Mouse (Mus musculus) heart, postnatal 10 days (tissue): ENCODE measurements at regions not wholly inside any gene's neighbourhood (a gene's known extent, or its start where the extent isn't known, plus 50 kb on each side); places are given as distances from the start of the nearest gene placed in this dataset.

Source experiments
- DNase-seq, 2 experiments: peaks; one replicate each; pipeline ENCODE4 v3.0.0; 2021
- intact Hi-C: fragments of 180-260 bp; cut with DNase I; formaldehyde crosslinking; loops from one replicate; pipeline ENCODE4 v1.15.1; 2025

GRCm38 (mm10) chr13:26594313-26594712 is 175.7 kb downstream of the Hdgfl1 start:
- no peak for DNase-seq
- intact Hi-C loops = no loop called here

DNA sequence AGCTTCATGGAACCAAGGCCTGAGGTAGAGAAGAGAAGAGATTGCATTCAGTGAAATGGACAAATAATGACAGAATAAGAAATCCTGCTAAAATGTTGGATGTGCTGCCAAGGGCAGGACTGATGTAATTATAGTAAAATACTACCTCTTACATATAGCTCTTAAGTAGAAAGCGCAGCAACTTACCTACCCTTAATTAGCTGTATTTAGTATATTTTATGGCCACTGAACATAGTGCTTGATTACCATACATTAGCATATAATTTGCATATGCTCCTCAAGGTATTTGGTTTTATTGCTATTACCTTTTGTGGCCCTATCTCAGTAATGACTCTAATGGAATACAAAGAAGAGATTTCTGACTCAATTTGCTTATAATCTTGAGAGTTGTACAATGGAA is 176.2 kb downstream of the Hdgfl1 start:
- intact Hi-C loops = no loop called here
- DNase-seq = no peak

GRCm38 (mm10) chr13:26575890-26576543 is 193.9 kb downstream of the Hdgfl1 start:
- intact Hi-C loops = no loop called here

GRCm38 (mm10) chr13:26569422-26569821 is 200.5 kb downstream of the Hdgfl1 start:
- intact Hi-C loops = no loop called here
- DNase-seq = no peak

More at GRCm38 (mm10) chr13:26575890-26576543, 193.9 kb downstream of the Hdgfl1 start:
- DNase-seq = no peak

DNA sequence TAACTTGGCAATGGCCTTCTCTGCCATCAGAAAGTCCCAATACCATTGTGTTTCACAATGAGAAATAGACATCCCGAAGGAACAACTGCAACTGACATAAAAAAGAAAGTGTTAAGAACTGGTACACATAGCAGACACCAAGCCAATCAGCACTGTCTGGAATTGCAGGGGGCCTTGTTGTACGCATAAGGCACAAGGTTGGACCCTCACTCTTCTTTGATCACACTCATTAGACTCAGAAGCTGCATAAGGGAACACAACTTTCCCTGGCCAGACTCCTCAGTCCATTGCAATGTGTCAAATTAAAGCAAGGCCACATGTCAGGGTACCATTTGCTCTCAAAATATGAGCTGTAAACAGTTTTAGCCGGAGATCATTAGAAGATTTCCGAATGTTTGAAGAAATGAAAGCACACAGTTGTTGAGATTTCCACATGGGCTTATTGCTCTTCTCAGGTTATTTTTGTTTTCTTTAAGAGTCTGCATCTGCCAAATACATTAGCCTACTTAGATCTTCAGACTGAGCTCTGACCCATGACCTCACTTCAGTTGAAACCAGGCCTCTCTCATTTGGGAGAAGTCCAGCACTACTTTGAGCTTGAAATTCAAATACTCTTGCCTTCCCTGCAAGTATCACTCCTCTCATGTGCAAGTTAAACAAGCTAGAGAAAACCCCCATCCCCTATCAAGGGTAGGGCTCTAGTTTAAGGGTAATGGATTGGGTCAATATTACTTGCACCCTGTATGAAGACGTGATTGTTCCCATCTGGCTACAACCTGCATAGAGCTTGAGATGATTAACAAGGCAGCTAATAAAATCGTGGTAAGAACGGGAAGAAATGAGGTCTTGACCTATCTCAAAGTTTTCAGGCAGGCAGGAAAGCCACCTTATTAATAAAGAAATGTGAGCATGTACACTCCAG is 204.8 kb downstream of the Hdgfl1 start:
- intact Hi-C loops = no loop called here
- DNase-seq = peak in 1 of 2 experiments; percentile 7

DNA sequence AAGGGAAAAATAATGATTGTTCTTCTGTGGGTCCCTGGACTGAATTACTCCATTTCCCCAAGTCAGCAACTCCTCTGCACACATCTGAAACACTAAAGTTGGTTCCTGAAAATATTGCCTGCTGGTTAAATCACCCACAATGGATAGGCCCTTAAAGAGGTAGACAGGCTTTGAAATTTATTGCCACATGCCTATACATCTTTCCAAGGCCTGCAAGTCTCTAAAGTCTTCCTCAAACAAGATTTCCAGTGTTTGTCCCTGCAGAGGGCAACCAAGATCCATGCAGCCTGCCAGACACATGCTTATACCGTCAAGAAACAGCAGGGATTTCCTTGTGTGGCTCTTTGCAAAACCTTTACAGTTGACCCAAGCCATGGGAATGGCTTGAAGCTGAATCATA is 211.6 kb downstream of the Hdgfl1 start:
- DNase-seq = peak in 1 of 2 experiments; percentile 9
- intact Hi-C loops = no loop called here

DNA sequence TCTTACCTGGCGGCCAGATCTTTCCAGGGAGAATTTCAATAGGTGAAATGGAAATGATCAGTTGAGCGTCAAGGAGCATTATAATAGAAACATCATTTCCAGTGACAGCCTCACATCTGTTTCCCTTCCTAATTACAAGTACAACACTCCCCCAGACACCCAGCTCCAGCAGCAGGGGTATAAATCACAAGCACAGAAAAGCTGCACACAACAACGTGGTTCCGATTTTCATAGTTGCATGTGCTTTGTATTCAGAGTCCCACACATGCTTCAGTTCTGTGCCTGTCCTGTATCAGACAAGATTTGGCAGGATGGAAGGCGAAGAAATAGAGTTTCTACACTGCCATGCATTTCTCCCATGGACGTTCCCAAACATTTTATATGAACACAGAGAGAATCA is 215.7 kb downstream of the Hdgfl1 start:
- intact Hi-C loops = no loop called here
- no peak for DNase-seq

DNA sequence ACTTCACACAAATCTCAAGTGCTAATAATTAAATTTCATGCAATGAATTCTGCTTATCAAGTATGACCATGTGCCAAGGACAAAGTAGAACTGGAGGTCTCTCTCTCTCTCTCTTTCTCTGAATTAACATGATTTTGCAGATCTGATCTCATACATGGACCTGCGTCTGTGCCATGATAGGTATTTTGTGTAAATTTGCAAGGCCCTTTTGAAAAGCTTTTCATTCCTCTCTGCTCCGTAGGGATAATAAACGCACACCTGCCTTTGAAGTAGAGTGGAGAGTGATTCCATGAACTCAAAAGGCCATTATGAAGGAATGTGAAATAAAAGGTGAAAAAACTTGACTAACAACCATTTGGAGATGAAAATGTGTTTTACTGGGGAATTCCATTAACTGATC is 217.8 kb downstream of the Hdgfl1 start:
- intact Hi-C loops = no loop called here
- DNase-seq = no peak

DNA sequence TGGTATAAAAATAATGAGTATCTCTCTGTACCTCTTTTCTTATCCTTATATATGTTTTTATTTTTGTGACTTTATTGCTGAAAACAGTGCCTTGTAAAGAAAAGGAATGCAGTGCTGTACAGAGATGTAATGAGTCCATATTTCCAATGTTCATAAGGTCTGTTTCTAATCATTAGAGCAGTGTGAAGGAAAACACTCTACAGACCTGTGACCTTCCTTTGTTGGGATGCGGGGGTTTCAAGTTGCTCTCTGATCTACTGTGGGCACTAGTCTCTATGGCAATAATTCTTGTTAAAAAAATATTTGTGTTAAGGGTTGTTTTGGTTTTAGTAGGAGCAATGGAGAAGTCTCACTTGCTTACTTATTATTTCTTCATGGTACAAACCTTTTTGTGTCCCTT is 231.0 kb downstream of the Hdgfl1 start:
- DNase-seq = no peak
- intact Hi-C loops = no loop called here

DNA sequence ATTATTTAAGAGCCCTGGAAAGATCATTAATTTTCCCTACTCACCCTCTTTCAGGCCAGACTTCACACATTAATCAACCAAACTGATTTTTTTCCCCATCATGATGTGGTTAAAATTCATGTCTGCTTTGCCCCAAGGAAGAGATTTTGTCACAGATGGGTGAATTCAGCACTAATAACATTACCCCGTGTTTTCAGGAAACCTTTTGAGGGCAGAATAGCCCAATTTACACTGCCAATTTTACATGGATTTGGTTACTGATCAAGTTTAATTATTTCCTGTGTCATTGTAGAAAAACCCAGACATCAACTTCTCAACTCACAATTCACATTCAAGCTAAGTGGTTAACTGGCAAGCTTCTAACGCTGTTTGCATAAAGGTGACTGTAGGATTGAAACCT is 233.4 kb downstream of the Hdgfl1 start:
- no peak for DNase-seq
- intact Hi-C loops = no loop called here

DNA sequence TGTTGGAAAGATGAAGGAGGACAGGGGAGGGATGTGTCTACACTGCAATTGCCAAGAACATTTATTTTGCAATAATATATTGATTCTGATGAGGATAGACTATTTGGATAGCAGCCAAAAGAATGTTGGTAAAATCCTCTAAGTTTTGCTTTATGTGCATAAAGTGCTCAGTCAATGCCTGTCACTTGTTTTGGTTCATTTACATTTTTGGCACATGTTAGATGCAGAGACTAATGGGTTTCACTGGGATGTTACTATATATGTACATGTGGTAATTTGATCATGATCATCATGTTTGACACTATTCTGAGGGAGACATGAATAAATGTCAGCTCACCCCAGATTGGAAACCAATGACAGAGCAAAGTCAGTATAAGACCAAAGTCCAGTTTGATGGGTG is 237.2 kb downstream of the Hdgfl1 start:
- intact Hi-C loops = no loop called here
- DNase-seq = no peak

DNA sequence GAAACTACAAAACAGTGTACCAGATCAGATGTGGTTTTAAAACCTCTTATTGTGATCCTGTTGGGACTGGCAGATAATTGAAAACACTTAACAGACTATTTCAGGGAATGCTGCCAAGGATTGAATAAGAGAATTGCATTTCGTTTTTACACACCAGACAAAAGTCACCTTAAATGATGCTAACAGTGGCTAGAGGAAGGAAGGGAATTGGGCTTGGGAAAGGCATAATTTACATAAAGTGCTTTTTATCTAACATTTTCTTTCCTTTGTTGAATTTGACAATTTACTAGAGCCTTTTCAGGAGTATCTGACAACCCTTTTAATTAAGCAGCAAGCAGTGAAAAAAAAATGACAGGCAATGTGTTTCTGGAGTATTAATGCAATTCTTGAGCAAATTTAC is 250.9 kb downstream of the Hdgfl1 start:
- DNase-seq = no peak
- intact Hi-C loops = no loop called here

DNA sequence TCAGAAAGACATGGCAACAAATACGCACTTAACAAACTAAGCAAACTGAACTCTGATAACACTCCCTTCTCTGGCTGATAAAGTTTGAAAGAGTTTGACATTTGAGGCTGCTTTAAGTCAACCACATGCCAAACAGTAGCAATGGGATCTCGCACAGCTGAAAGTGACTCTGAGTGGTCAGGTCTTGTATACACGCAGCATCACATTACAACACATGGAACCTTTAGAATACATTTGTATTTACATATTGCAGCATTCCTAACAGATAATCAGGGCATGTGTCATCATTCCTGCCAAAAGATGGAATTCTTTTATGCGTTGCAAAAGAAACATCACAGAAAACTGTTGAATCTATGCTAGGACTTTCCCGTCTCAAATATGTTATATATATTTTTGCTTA is 251.5 kb downstream of the Hdgfl1 start:
- intact Hi-C loops = no loop called here
- DNase-seq = no peak

- intact Hi-C loops = no loop called here
- DNase-seq = no peak
These were observed 252.3 kb downstream of the Hdgfl1 start for GRCm38 (mm10) chr13:26517646-26518045.

GRCm38 (mm10) chr13:26510448-26510847 is 259.5 kb downstream of the Hdgfl1 start:
- no peak for DNase-seq
- intact Hi-C loops = no loop called here

GRCm38 (mm10) chr13:26509841-26510240 is 260.1 kb downstream of the Hdgfl1 start:
- intact Hi-C loops = no loop called here
- no peak for DNase-seq

DNA sequence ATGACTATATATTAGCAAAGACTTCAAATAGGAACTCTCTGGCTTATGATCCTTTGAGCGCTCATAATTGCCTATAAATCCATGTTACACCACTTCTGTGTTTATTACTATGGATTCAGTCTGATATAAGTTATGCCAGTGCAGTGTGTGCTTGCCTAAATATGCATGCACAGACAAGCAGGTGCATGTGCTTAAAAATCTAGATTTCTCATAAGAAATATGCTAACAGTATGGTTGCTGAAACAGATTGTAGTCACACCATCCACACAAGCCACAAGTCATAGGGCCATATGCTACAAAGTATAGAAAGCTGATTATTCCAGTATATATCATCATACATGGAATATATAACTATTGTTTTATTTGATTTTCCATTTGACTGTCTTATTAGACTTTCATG is 266.2 kb downstream of the Hdgfl1 start:
- no peak for DNase-seq
- intact Hi-C loops = no loop called here

GRCm38 (mm10) chr13:26497086-26497485 is 272.9 kb downstream of the Hdgfl1 start:
- intact Hi-C loops = no loop called here
- DNase-seq = no peak

- no peak for DNase-seq
- intact Hi-C loops = no loop called here
These were observed 274.1 kb downstream of the Hdgfl1 start for GRCm38 (mm10) chr13:26495871-26496270.

- intact Hi-C loops = no loop called here
- no peak for DNase-seq
These were observed 300.6 kb downstream of the Hdgfl1 start for GRCm38 (mm10) chr13:26469343-26469742.

GRCm38 (mm10) chr13:26467526-26467925 is 302.4 kb downstream of the Hdgfl1 start:
- intact Hi-C loops = no loop called here
- no peak for DNase-seq

- intact Hi-C loops = no loop called here
These were observed 305.4 kb downstream of the Hdgfl1 start for GRCm38 (mm10) chr13:26464523-26464922.

More at GRCm38 (mm10) chr13:26464523-26464922, 305.4 kb downstream of the Hdgfl1 start:
- DNase-seq = no peak
